Mouse (Mus musculus) MEL (cell line): ENCODE results near the gene Arhgef17. TPM values are rescaled to one million over a fixed set of nuclear protein-coding genes. Genes with fewer than 3 reads are reported as not detected.

ENCODE experiments used
- DNase-seq: peaks from one replicate; pipeline ENCODE4 v3.0.0; 2011; ENCODE audit warnings: low read depth, low spot score
- H3K27ac ChIP-seq: 2 replicates; pipeline ENCODE4 v1.5.1; 2012; ENCODE audit warnings: low read depth, mild to moderate bottlenecking, control low read depth, low read length, moderate library complexity; ENCODE audit not compliant: control insufficient read depth
- H3K27me3 ChIP-seq, 2 experiments: fragments of 150-350 bp in 1 of 2; sonication (generic) in 1 of 2; 2 replicates each; pipeline ENCODE4 v1.6.1; 2012; ENCODE audit warnings: low read length in 2 of 2, mild to moderate bottlenecking in 2 of 2, improper control_type of control experiment in 1 of 2, moderate library complexity in 1 of 2; ENCODE audit not compliant: insufficient read depth in 2 of 2, control insufficient read depth in 1 of 2
- H3K36me3 ChIP-seq, 2 experiments: 2 replicates each; pipeline ENCODE4 v1.6.1; 2012 to 2014; ENCODE audit warnings: low read length in 2 of 2, improper control_type of control experiment in 1 of 2, inconsistent platforms in 1 of 2, mild to moderate bottlenecking in 1 of 2; ENCODE audit not compliant: insufficient read depth in 2 of 2, control insufficient read depth in 1 of 2
- H3K4me1 ChIP-seq, 2 experiments: fragments of 150-350 bp in 1 of 2; sonication (generic) in 1 of 2; 2 replicates each; pipeline ENCODE4 v1.6.1; 2012; ENCODE audit warnings: low read length in 2 of 2, improper control_type of control experiment in 1 of 2, mild to moderate bottlenecking in 1 of 2; ENCODE audit not compliant: insufficient read depth in 2 of 2, control insufficient read depth in 1 of 2
- H3K4me3 ChIP-seq, 2 experiments: fragments of 150-350 bp in 1 of 2; sonication (generic) in 1 of 2; 2 replicates each; pipeline ENCODE4 v1.5.1; 2012; ENCODE audit warnings: low read depth in 2 of 2, low read length in 2 of 2, mild to moderate bottlenecking in 2 of 2, moderate library complexity in 2 of 2, control low read depth in 1 of 2, improper control_type of control experiment in 1 of 2; ENCODE audit not compliant: control insufficient read depth in 1 of 2, insufficient read depth in 1 of 2
- H3K79me2 ChIP-seq: 2 replicates; pipeline ENCODE4 v1.6.1; 2012; ENCODE audit warnings: mild to moderate bottlenecking, low read length, moderate library complexity; ENCODE audit not compliant: control insufficient read depth, poor library complexity, insufficient read depth
- H3K9ac ChIP-seq: 2 replicates; pipeline ENCODE4 v1.6.1; 2012; ENCODE audit warnings: low read depth, mild to moderate bottlenecking, control low read depth, low read length, moderate library complexity; ENCODE audit not compliant: control insufficient read depth, poor library complexity, severe bottlenecking
- H3K9me3 ChIP-seq: fragments of 150-350 bp; sonication (generic); replicated peaks from 2 replicates; pipeline ENCODE4 v1.6.1; 2012; ENCODE audit warnings: mild to moderate bottlenecking, low read length, improper control_type of control experiment, moderate library complexity; ENCODE audit not compliant: insufficient read depth
- BHLHE40 ChIP-seq: IDR thresholded peaks from 2 replicates; pipeline ENCODE4 v1.6.1; 2012; ENCODE audit warnings: low read depth, mild to moderate bottlenecking, inconsistent platforms, low read length, improper control_type of control experiment, borderline replicate concordance
- CHD1 ChIP-seq: IDR thresholded peaks from 2 replicates; pipeline ENCODE4 v1.6.1; 2012; ENCODE audit warnings: low read depth, mild to moderate bottlenecking, inconsistent platforms, low read length, improper control_type of control experiment
- CHD2 ChIP-seq: IDR thresholded peaks from 2 replicates; pipeline ENCODE4 v1.6.1; 2011; ENCODE audit warnings: low read length, improper control_type of control experiment
- CTCF ChIP-seq, 3 experiments: IDR thresholded peaks in 2 of 3; conservative IDR thresholded peaks in 1 of 3; 2 replicates each; pipeline ENCODE4 v1.5.1; 2011 to 2012; ENCODE audit warnings: low read length in 3 of 3, low read depth in 2 of 3, mild to moderate bottlenecking in 2 of 3, improper control_type of control experiment in 1 of 3, inconsistent platforms in 1 of 3, mixed read lengths in 1 of 3, moderate library complexity in 1 of 3; ENCODE audit not compliant: control insufficient read depth in 1 of 3, insufficient read depth in 1 of 3, poor library complexity in 1 of 3, severe bottlenecking in 1 of 3
- ELF1 ChIP-seq: IDR thresholded peaks from 2 replicates; pipeline ENCODE4 v1.6.1; 2014; ENCODE audit warnings: low read depth, mild to moderate bottlenecking, inconsistent platforms, low read length, improper control_type of control experiment, moderate library complexity
- EP300 ChIP-seq, 2 experiments: IDR thresholded peaks; 2 replicates each; pipeline ENCODE4 v1.6.1; 2011; ENCODE audit warnings: improper control_type of control experiment in 2 of 2, low read length in 2 of 2, low read depth in 1 of 2, mild to moderate bottlenecking in 1 of 2
- ETS1 ChIP-seq: IDR thresholded peaks from 2 replicates; pipeline ENCODE4 v1.6.1; 2012; ENCODE audit warnings: low read depth, mild to moderate bottlenecking, inconsistent platforms, low read length, improper control_type of control experiment, moderate library complexity
- GABPA ChIP-seq: IDR thresholded peaks from 2 replicates; pipeline ENCODE4 v1.6.1; 2012; ENCODE audit warnings: low read depth, mild to moderate bottlenecking, inconsistent platforms, low read length, improper control_type of control experiment, moderate library complexity
- HCFC1 ChIP-seq: IDR thresholded peaks from 2 replicates; pipeline ENCODE4 v1.6.1; 2012; ENCODE audit warnings: low read depth, mild to moderate bottlenecking, inconsistent platforms, low read length, improper control_type of control experiment, moderate library complexity
- KAT2A ChIP-seq: conservative IDR thresholded peaks from 2 replicates; pipeline ENCODE4 v1.6.1; 2012; ENCODE audit warnings: low read depth, low read length, improper control_type of control experiment, inconsistent platforms
- MAFK ChIP-seq: IDR thresholded peaks from 2 replicates; pipeline ENCODE4 v1.6.1; 2011; ENCODE audit warnings: low read depth, mild to moderate bottlenecking, low read length, improper control_type of control experiment, borderline replicate concordance
- MAX ChIP-seq: IDR thresholded peaks from 2 replicates; pipeline ENCODE4 v1.6.1; 2011; ENCODE audit warnings: low read length, improper control_type of control experiment
- MYB ChIP-seq: IDR thresholded peaks from 2 replicates; pipeline ENCODE4 v1.6.1; 2011; ENCODE audit warnings: mild to moderate bottlenecking, low read depth, low read length, improper control_type of control experiment
- NELFE ChIP-seq: IDR thresholded peaks from 2 replicates; pipeline ENCODE4 v1.6.1; 2011; ENCODE audit warnings: low read depth, low read length, improper control_type of control experiment
- NRF1 ChIP-seq: IDR thresholded peaks from 2 replicates; pipeline ENCODE4 v1.6.1; 2014; ENCODE audit warnings: low read depth, mild to moderate bottlenecking, inconsistent platforms, low read length, improper control_type of control experiment, moderate library complexity; ENCODE audit not compliant: poor library complexity, insufficient read depth, severe bottlenecking
- POLR2A ChIP-seq, 2 experiments: IDR thresholded peaks; 2 replicates each; pipeline ENCODE4 v1.6.1; 2011 to 2012; ENCODE audit warnings: low read length in 2 of 2, mild to moderate bottlenecking in 2 of 2, control low read depth in 1 of 2, improper control_type of control experiment in 1 of 2, low read depth in 1 of 2, moderate library complexity in 1 of 2; ENCODE audit not compliant: control insufficient read depth in 1 of 2, insufficient read depth in 1 of 2, poor library complexity in 1 of 2
- POLR2AphosphoS2 ChIP-seq: IDR thresholded peaks from 2 replicates; pipeline ENCODE4 v1.6.1; 2011; ENCODE audit warnings: low read length, improper control_type of control experiment
- RCOR1 ChIP-seq: IDR thresholded peaks from 2 replicates; pipeline ENCODE4 v1.6.1; 2012; ENCODE audit warnings: low read depth, mild to moderate bottlenecking, inconsistent platforms, low read length, improper control_type of control experiment
- SIN3A ChIP-seq: IDR thresholded peaks from 2 replicates; pipeline ENCODE4 v1.6.1; 2012; ENCODE audit warnings: low read length, improper control_type of control experiment, inconsistent platforms
- SMC3 ChIP-seq: IDR thresholded peaks from 2 replicates; pipeline ENCODE4 v1.6.1; 2011; ENCODE audit warnings: low read depth, low read length, improper control_type of control experiment
- TAL1 ChIP-seq: IDR thresholded peaks from 2 replicates; pipeline ENCODE4 v1.6.1; 2012; ENCODE audit warnings: mild to moderate bottlenecking, inconsistent platforms, low read length, moderate library complexity, mixed read lengths
- TBP ChIP-seq: IDR thresholded peaks from 2 replicates; pipeline ENCODE4 v1.8.0; 2011; ENCODE audit warnings: low read depth, low read length, improper control_type of control experiment
- TCF12 ChIP-seq: IDR thresholded peaks from 2 replicates; pipeline ENCODE4 v1.6.1; 2014; ENCODE audit warnings: low read depth, mild to moderate bottlenecking, inconsistent platforms, low read length, improper control_type of control experiment, moderate library complexity
- ZC3H11A ChIP-seq: IDR thresholded peaks from 2 replicates; pipeline ENCODE4 v1.6.1; 2012; ENCODE audit warnings: low read depth, mild to moderate bottlenecking, inconsistent platforms, low read length, improper control_type of control experiment
- polyA plus RNA-seq, 2 experiments: library from polyadenylated mRNA; stranded (reverse) in 1 of 2; unstranded in 1 of 2; fragments of >175 nt in 1 of 2; fragments of >200 nt in 1 of 2; gene quantifications; 2 replicates each; pipeline versions ENCODE4 v1.2.1 to v1.2.4; 2012; ENCODE audit warnings: low replicate concordance in 2 of 2, low read depth in 1 of 2; ENCODE audit not compliant: insufficient read length in 2 of 2, insufficient read depth in 1 of 2, missing spikeins in 1 of 2
- total RNA-seq: library from RNA; depleted of rRNA; stranded (reverse); fragments of 300-350 nt; gene quantifications from 2 replicates; pipeline ENCODE4 v1.2.3, GENCODE M21; 2012; rRNA removed

Gene Arhgef17
- total RNA-seq (under 0.01 TPM in 1 of 2 replicates, not detected in the other), polyA plus RNA-seq (not detected)

DNA sequence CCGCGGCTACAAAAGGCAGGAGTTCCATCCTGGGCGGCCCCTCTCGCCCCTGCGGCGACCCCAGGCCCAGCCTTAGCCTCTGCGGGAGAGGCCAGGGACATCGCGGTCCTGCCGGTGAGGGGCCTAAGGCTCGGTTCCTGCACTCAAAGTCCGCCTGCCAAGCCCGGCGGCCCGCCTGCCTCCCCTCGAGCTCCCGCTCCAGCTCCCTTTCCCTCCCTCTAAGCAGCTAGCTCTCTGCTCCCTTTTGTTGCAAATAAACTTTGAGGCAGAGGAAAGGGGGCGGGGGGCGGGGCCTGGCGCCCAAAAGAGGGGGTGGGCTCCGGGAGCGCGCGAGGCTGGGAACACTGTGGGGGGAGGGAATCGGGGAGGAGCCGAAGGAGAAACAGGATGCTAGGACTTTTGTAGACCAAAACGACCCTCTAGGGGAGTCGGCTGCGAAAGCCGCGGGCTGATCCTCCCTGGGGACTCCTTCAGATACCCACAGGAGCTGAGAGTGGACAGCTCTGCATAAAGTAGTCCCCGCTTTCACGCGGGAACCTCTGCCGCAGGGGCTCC, at the start of gene Arhgef17:
TSS of gene Arhgef17 (minus strand) at position 182 of the 555 bp plus-strand sequence.
- TF ChIP-seq TBP (no peak), KAT2A (no peak), GABPA (no peak), ETS1 (no peak), MYB (no peak), POLR2AphosphoS2 (no peak), NELFE (no peak), SMC3 (no peak), CHD1 (no peak), NRF1 (no peak), TCF12 (no peak), CHD2 (no peak)
- Histone ChIP-seq H3K9ac (no peak within 1 kb of the TSS), H3K79me2 (no peaks in the 10 kb centered on the region), H3K36me3 (no peaks in the 10 kb centered on the region), H3K9me3 (no peaks in the 10 kb centered on the region), H3K4me1 (no peaks in the 10 kb centered on the region), H3K4me3 (no peak within 1 kb of the TSS), H3K27ac (no peak within 1 kb of the TSS), H3K27me3 (peaks cover 8 to 12% of the 10 kb centered on the region in 2 experiments)
- DNase-seq: no peak

DNA sequence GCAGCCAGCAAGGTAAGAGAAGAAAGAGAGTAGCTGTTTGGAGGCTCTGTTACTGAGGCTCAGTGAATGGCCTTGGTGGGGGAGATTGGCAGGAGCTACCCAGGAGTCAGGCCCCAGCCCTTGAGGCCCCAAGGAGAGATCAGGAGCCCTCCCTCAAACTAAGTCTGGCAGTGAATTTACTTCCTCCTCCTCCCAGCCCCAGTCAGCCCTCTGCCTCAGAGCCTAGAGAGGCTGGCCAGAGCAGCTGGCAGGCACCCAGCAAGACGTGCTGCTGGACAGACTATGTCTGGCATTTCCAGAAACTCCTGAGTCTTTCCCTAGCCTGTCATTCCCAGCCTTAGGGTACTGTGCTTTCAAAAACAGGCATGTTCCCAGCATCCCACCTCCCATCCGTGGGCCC, 47.3 kb upstream of the Arhgef17 start:
- no peak for DNase-seq
- H3K27ac ChIP-seq: no peak overlapping the region
- no peak overlapping the region for H3K4me3 ChIP-seq
- no peak overlapping the region for H3K9ac ChIP-seq
- H3K27me3 ChIP-seq: peaks cover 0 to 1% of the 10 kb centered on the region in 2 experiments; a peak in 1 of 4 replicates
- no peaks in the 10 kb centered on the region for H3K9me3 ChIP-seq
- H3K4me1 ChIP-seq: no peaks in the 10 kb centered on the region
- H3K36me3 ChIP-seq: no peaks in the 10 kb centered on the region
- no peak for TF ChIP-seq GABPA
- no peak for TF ChIP-seq TAL1
- no peak for TF ChIP-seq MYB
- TF ChIP-seq POLR2A (IDR thresholded peaks at IDR 0.05; ENCODE audit: control insufficient read depth in 1 of 2, insufficient read depth in 1 of 2, low read depth in 1 of 2, low read length in 2 of 2, poor library complexity in 1 of 2): no peak
- no peak for TF ChIP-seq TCF12
- no peak for TF ChIP-seq MAX
- no peak for TF ChIP-seq BHLHE40
- TF ChIP-seq EP300 (IDR thresholded peaks at IDR 0.05; ENCODE audit: low read depth in 1 of 2, low read length in 2 of 2): no peak
- no peak for TF ChIP-seq TBP
- TF ChIP-seq RCOR1: no peak
- no peak for TF ChIP-seq NRF1
- no peak for TF ChIP-seq MAFK
- TF ChIP-seq CTCF (IDR thresholded peaks at IDR 0.05 in 2 of 3, conservative IDR thresholded peaks at IDR 0.05 in 1 of 3; ENCODE audit: control insufficient read depth in 1 of 3, insufficient read depth in 1 of 3, low read depth in 2 of 3, low read length in 3 of 3, poor library complexity in 1 of 3, severe bottlenecking in 1 of 3): no peak
- no peak for TF ChIP-seq HCFC1
- no peak for TF ChIP-seq ZC3H11A
- TF ChIP-seq POLR2AphosphoS2: no peak
- TF ChIP-seq ELF1: no peak
- TF ChIP-seq ETS1: no peak
- TF ChIP-seq SIN3A: no peak
- H3K79me2 ChIP-seq: no peaks in the 10 kb centered on the region
